Mouse (Mus musculus) liver, embryonic 14.5 days (tissue): ENCODE measurements around the gene Wnt7a. TPM values are rescaled to one million over a fixed set of nuclear protein-coding genes. Genes with fewer than 3 reads are reported as not detected.
A peak's percentile ranks its signal among the peaks of the same experiment; 100 is the strongest.

Source experiments
- ATAC-seq: fragments of 200-750 bp; cut with Nextera tagmentation; 2 replicates; pipeline ENCODE4 v1.8.0; 2017; ENCODE audit warnings: moderate number of reproducible peaks, mild to moderate bottlenecking, moderate library complexity; ENCODE audit not compliant: insufficient read depth
- DNase-seq, 3 experiments: peaks; one replicate each; pipeline ENCODE4 v3.0.0-alpha.2; 2012 to 2013; ENCODE audit warnings: low read depth in 3 of 3, low spot score in 3 of 3
- H3K27ac ChIP-seq: fragments of 300-500 bp; sonication (generic); 2 replicates; pipeline ENCODE4 v1.5.1; 2014; ENCODE audit warnings: moderate library complexity, mild to moderate bottlenecking, control low read depth, inconsistent platforms
- H3K27me3 ChIP-seq: fragments of 300-500 bp; sonication (generic); 2 replicates; pipeline ENCODE4 v1.6.1; 2014; ENCODE audit warnings: mild to moderate bottlenecking, low read length, moderate library complexity; ENCODE audit not compliant: control insufficient read depth, insufficient read depth
- H3K36me3 ChIP-seq: fragments of 300-500 bp; sonication (generic); replicated peaks from 2 replicates; pipeline ENCODE4 v1.6.1; 2014; ENCODE audit warnings: low read depth; ENCODE audit not compliant: control insufficient read depth, insufficient read depth
- H3K4me1 ChIP-seq, 2 experiments: fragments of 200-500 bp in 1 of 2; fragments of 300-500 bp in 1 of 2; sonication (generic) in 1 of 2; replicated peaks; 2 replicates each; pipeline ENCODE4 v1.6.1; 2012 to 2014; ENCODE audit warnings: antibody characterized with exemption in 1 of 2, inconsistent platforms in 1 of 2, low read length in 1 of 2; ENCODE audit not compliant: control insufficient read depth in 2 of 2, insufficient read depth in 2 of 2
- H3K4me2 ChIP-seq: fragments of 300-500 bp; sonication (generic); 2 replicates; pipeline ENCODE4 v1.6.1; 2014; ENCODE audit warnings: low read depth, mild to moderate bottlenecking, control low read depth, moderate library complexity
- H3K4me3 ChIP-seq, 2 experiments: fragments of 200-500 bp in 1 of 2; fragments of 300-500 bp in 1 of 2; sonication (generic) in 1 of 2; 2 replicates each; pipeline ENCODE4 v1.5.1; 2012 to 2014; ENCODE audit warnings: low read depth in 2 of 2, low read length in 2 of 2, mild to moderate bottlenecking in 2 of 2, control low read depth in 1 of 2, inconsistent platforms in 1 of 2, moderate library complexity in 1 of 2; ENCODE audit not compliant: insufficient read depth in 1 of 2
- H3K9ac ChIP-seq: fragments of 300-500 bp; sonication (generic); replicated peaks from 2 replicates; pipeline ENCODE4 v1.6.1; 2014; ENCODE audit warnings: mild to moderate bottlenecking, control low read depth, moderate library complexity
- H3K9me3 ChIP-seq: fragments of 300-500 bp; sonication (generic); 2 replicates; pipeline ENCODE4 v1.6.1; 2016; ENCODE audit warnings: low read length, mixed read lengths; ENCODE audit not compliant: control insufficient read depth
- CTCF ChIP-seq: IDR thresholded peaks from 2 replicates; pipeline ENCODE4 v1.5.1; 2016; ENCODE audit warnings: antibody characterized with exemption, low read depth, control low read depth
- EP300 ChIP-seq: IDR thresholded peaks from 2 replicates; pipeline ENCODE4 v1.6.1; 2016; ENCODE audit warnings: antibody characterized with exemption, low read depth
- WGBS: fragments of 180-500 bp; shearing (Covaris S2); extraction: QIAGEN DNeasy Blood & Tissue Kit; methylation state at CpG from one replicate; pipeline ENCODE4 v1.1.7; 2014; ENCODE audit not compliant: insufficient replicate concordance; 5-methylcytosine and 5-hydroxymethylcytosine counted together
- polyA plus RNA-seq, 2 experiments: library from polyadenylated mRNA; depleted of rRNA in 1 of 2; stranded (reverse) in 1 of 2; unstranded in 1 of 2; fragments of >200 nt; fragmentation: Nextera tagmentation in 1 of 2; extraction: Ambion mirVana in 1 of 2; gene quantifications; 2 replicates each; pipeline versions ENCODE4 v1.2.1 to v1.2.3; 2012 to 2014

Wnt7a gene
- polyA plus RNA-seq, 2 experiments, result not detected

- no peaks in the 10 kb centered on the region; the same call in 1 of the 2 replicates for H3K27me3 ChIP-seq
- DNase-seq (no peak), ATAC-seq (no peak)
- H3K27ac ChIP-seq, result no peak overlapping the region
- no peak overlapping the region for H3K4me2 ChIP-seq
- H3K9me3 ChIP-seq, result no peaks in the 10 kb centered on the region
- no peak overlapping the region for H3K9ac ChIP-seq
- 62% methylated on average over 3 of the region's 3 CpGs for WGBS
- no peaks in the 10 kb centered on the region for H3K36me3 ChIP-seq
- no peak overlapping the region for H3K4me3 ChIP-seq
- H3K4me1 ChIP-seq, result peaks cover 10 to 18% of the 10 kb centered on the region in 2 experiments
- no peak for TF ChIP-seq CTCF
- no peak for TF ChIP-seq EP300
Observed at GRCm38 (mm10) chr6:91445316-91445715, 34.2 kb upstream of the Wnt7a start.

GRCm38 (mm10) chr6:91441145-91441662 is 30.0 kb upstream of the Wnt7a start:
- peak; percentile 67 for ATAC-seq
- peak overlapping the region; percentile 89 for H3K4me2 ChIP-seq
- no peaks in the 10 kb centered on the region for H3K36me3 ChIP-seq
- H3K27me3 ChIP-seq, result peaks cover 3% of the 10 kb centered on the region; the same call in 1 of the 2 replicates
- peak in 2 of 3 experiments; percentile 14 to 38 for DNase-seq
- peak overlapping the region; percentile 60 for H3K9ac ChIP-seq
- H3K9me3 ChIP-seq, result no peaks in the 10 kb centered on the region
- TF ChIP-seq EP300 (no peak), CTCF (no peak)
- peak overlapping the region; percentile 47 for H3K27ac ChIP-seq
- 1% methylated on average over 19 of the region's 19 CpGs for WGBS
- peaks cover 4 to 8% of the 10 kb centered on the region in 2 experiments; a peak in 3 of 4 replicates for H3K4me1 ChIP-seq
- peak overlapping the region; percentile 64 to 89 for H3K4me3 ChIP-seq

- WGBS, result 1% methylated on average over 30 of the region's 30 CpGs
Observed at GRCm38 (mm10) chr6:91440474-91441144, 29.4 kb upstream of the Wnt7a start.

GRCm38 (mm10) chr6:91424151-91424550 is 13.0 kb upstream of the Wnt7a start:
- Histone ChIP-seq H3K4me2 (no peak overlapping the region), H3K9me3 (no peaks in the 10 kb centered on the region), H3K4me1 (0 out of 4 replicates have a peak, but pooled peaks cover 0 to 2% of the 10 kb centered on the region in 2 experiments), H3K36me3 (no peaks in the 10 kb centered on the region), H3K9ac (no peak overlapping the region), H3K27ac (no peak overlapping the region), H3K27me3 (no peaks in the 10 kb centered on the region), H3K4me3 (no peak overlapping the region)
- WGBS, result 46% methylated on average over 4 of the region's 4 CpGs
- DNase-seq (no peak), ATAC-seq (no peak)
- TF ChIP-seq CTCF (no peak), EP300 (no peak)

More at GRCm38 (mm10) chr6:91440474-91441144, 29.4 kb upstream of the Wnt7a start:
- DNase-seq (peak; percentile 85 to 88 (median 88)), ATAC-seq (peak; percentile 94)
- H3K9ac ChIP-seq, result peak overlapping the region; percentile 60
- peaks cover 3% of the 10 kb centered on the region; the same call in 1 of the 2 replicates for H3K27me3 ChIP-seq
- H3K4me3 ChIP-seq, result peak overlapping the region; percentile 64 to 89
- peaks cover 4 to 8% of the 10 kb centered on the region in 2 experiments; a peak in 3 of 4 replicates for H3K4me1 ChIP-seq
- no peaks in the 10 kb centered on the region for H3K36me3 ChIP-seq
- H3K4me2 ChIP-seq, result peak overlapping the region; percentile 89
- no peaks in the 10 kb centered on the region for H3K9me3 ChIP-seq
- TF ChIP-seq CTCF, result no peak
- TF ChIP-seq EP300, result no peak
- peak overlapping the region; percentile 59 for H3K27ac ChIP-seq

GRCm38 (mm10) chr6:91421629-91422028 is 10.5 kb upstream of the Wnt7a start:
- Histone ChIP-seq H3K27ac (no peak overlapping the region), H3K4me1 (0 out of 4 replicates have a peak, but pooled peaks cover 0 to 2% of the 10 kb centered on the region in 2 experiments), H3K27me3 (no peaks in the 10 kb centered on the region), H3K4me3 (no peak overlapping the region), H3K36me3 (no peaks in the 10 kb centered on the region), H3K9me3 (no peaks in the 10 kb centered on the region), H3K9ac (no peak overlapping the region), H3K4me2 (no peak overlapping the region)
- WGBS, result 53% methylated on average over 4 of the region's 4 CpGs
- no peak for ATAC-seq
- TF ChIP-seq EP300 (no peak), CTCF (no peak)
- no peak for DNase-seq
